Mouse (Mus musculus) retina, embryonic 14.5 days (tissue): ENCODE results near the gene Sgpp1.
"Not testable (repeated sequence)": the region's sequence is repeated elsewhere in the genome, so short reads cannot be mapped to it uniquely, and the experiment has no call there.

ENCODE experiments used
- DNase-seq: peaks from one replicate; pipeline ENCODE4 v3.0.0-alpha.2; 2015; ENCODE audit warnings: low spot score

Gene Sgpp1

DNA sequence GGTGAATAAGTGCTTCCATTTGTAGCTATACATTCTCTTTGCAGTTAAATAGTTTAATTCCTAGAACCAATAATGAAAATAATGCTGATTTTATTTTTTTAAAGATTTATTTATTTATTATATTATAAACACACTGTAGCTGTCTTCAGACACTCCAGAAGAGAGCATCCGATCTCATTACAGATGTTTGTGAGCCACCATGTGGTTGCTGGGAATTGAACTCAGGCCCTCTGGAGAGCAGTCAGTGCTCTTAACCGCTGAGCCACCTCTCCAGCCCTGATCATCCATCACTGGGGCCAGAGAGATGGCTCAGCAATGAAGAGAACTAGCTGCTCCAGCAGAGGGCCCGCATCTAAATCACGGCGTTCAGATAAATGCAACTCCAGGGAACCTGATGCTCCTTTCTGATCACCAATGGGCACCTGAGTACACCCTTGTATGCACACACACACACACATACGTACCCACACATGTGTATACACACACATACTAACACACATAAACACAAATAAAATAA, 3.5 kb downstream of the Sgpp1 start:
- DNase-seq = no peak

DNA sequence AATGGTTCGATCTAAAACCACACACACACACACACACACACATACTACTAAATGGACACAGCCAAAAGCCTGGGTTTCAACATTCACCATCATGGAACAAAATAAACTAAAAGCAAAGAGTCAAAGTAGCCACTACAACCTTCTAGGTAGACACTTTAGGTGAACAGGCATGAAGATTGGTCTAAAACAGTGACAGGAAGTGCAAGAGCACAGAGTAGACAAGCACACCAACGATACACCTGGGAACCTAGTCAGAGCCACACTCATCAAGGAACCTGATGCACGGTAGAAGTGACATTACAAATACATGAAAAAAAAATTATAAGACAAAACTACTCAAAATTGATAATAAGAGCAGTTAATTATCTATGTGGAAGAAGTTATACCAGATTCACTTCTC, 4.0 kb downstream of the Sgpp1 start:
- DNase-seq = no peak

DNA sequence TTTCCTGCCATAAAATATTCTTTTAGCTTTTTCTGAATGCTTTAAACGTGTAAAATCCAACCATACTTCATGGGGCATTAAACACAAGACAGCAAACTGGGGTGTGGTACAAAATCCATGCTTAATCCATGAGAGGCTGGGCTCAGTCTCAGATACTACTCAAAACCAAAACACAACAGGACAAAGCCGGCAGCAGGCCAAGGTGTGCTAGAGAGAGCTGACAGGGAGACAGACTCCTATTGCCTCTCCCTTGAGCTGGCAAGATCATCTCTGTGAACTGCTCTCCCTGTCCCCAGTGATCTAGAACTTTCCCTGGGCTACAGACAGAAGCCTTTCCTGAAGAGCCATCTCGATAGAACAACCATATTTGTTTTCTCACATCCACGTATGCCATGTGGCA, 5.1 kb downstream of the Sgpp1 start:
- no peak for DNase-seq

DNA sequence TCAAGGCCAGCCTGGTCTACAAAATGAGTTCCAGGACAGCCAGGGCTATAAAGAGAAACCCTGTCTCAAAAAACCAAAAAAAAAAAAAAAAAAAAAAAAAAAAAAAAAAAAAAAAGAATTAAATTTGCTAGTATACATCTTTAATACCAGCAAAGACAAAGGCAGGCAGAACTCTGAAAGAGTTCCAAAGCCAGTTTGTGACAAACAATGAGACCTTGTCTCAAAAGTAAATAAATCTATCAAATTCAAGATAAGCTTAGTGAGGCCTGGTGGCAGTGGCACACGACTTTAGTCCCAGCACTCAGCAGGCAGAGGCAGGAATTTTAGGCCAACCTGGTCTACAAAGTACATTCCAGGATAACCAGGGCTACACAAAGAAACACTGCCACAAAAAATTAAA, 5.7 kb downstream of the Sgpp1 start:
- DNase-seq = no peak

DNA sequence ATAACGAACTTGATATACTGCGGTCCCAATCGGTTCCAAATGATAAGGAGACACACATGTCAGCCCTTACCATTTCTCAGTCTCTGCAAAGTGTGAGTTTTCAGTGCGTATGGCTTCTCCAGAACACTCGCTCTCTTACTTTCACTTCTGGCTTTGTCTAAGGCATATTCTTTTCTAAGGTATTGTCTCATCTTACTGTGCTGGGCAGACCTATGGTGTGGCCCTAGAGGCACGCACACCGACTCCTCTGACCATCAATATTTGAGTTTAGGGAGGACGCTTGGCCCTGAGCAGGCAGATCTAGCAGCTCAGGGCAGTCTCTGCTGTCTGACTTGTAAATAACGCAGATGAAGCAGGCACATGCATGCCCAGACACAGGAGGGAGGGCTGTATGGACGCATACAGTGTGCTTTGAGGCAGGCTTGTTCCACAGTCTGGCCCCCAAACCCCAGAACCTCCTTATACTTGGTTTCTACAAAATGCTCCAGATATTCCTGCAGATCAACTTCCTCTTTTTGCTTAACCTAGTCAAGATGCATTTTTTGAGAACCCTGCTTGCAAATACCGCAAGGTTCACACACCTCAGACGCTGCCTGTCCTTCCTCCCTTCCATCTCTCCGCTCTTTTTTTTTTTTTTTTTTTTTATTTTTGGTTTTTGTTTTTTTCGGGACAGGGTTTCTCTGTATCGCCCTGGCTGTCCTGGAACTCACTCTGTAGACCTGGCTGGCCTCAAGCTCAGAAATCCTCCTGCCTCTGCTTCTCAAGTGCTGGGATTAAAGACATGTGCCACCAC, 8.0 kb downstream of the Sgpp1 start:
- DNase-seq = no peak

DNA sequence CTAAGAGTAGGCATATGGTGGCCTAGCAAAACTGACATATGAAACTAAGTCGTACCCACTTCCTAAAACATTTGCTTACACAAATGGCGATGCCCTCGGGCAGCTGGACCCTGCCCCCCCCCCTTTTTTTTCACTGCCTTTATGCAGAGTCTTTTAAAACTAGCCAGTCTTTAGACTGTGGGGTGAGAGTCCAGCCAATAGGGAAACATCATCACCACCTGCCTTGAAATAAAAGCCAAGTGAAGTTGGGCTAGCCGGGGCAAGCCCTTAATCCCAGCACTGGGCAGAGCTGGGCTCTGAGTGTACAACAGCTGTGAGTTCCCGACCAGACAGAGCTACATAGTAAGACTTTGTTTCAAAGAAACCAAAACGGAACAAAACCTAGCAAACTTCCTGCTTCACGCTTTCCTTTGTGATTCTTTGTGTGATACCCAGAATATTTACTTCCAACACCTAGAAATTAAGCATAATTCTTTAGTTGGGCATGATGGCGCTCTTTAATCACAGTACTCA, 9.1 kb downstream of the Sgpp1 start:
- DNase-seq = no peak

DNA sequence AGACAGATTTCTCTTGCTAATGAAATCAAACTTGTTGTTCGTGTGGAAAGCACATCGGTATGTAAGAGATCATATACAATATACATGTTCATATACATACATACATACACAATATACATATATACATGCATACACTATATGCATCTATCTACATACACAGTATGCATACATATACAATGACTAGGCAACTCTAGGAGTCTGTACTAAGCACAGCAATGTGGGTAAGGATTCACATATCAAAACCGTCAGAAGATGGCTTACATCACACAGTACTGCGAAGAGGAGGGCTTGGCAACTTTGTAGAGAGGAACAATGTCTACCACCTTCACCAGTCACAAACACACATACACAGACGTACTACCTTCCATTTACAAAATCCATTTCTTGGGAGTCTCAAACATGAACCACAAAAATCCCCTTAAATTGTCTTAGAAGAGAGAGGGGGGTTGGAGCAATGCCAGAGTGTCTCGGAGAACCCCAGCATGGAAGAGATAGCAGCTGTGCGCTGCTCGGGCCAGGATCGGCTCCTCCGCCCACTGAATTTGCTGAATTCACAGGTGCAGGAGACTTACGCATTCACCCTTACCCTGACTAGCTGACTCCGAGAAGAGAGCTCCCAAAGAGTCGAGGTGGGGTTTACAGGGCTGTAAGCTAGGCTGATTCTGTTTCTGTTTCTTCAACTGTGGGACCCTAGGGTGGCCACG, 10.8 kb downstream of the Sgpp1 start:
- no peak for DNase-seq

DNA sequence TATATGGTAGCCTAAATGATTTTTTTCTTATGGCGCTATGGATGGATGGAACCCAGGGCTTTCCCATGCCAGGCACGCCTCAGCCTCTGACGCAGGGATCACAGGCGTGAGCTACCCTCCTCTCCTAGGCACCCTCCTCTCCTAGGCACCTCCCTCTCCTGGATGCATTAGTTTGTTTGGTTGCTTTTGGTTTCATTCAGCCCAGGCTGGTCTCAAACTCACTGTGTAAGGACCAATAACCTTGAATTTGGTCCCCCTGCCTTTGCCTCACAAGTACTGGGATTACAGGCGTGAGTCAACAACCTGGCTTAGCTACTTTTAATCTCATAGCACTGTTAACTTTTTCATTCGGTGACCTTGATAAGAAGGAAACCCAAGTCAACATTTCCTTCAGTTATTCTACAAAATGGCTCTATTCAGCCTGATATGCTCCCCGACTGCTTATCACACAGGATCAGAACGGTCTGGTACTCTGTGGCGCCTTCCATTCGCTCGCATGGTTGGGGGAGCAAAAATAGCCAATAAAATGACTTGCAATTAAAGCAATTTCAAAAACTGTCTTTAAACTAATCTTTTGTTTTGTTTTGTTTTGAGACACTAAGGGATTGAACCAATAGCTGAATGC, 11.6 kb downstream of the Sgpp1 start:
- peak; percentile 10 for DNase-seq

DNA sequence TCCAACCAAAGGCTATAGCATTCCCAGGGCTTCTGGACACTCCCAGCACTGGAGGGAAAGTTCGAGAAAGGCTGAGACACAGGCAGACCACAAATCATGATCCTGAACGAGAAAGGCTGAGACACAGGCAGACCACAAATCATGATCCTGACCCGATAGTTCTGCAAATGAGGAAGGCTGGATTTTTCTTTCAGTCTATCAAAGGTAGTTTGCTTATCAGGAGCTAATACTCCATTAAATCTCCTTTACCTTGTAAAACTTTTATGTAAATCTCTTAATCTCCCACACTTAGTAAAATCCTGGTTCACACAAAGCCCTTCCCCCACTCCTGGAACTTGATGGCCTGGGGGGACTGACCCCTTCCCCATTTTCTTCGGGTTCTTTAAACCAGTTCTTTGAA, 13.6 kb downstream of the Sgpp1 start:
- DNase-seq = no peak

DNA sequence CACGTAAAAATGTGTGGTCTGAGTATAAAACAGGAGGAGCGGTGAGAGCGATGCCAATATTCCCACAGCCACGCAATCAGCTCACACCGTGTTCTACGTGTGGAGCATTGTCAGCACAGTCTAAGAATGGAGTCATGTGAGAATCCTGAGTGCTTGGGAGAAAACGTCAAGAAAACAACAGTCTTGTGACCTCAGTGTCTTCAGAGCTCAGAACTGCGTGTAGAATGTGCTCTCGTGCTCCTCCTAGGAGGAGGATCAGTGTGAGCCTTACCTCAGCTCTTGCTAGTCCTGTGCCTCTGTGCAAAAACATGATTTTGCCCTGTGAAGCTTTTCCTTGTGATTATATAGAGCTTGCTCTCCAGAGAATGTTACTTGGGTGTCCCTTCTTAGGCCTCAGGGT, 14.5 kb downstream of the Sgpp1 start:
- DNase-seq = no peak

DNA sequence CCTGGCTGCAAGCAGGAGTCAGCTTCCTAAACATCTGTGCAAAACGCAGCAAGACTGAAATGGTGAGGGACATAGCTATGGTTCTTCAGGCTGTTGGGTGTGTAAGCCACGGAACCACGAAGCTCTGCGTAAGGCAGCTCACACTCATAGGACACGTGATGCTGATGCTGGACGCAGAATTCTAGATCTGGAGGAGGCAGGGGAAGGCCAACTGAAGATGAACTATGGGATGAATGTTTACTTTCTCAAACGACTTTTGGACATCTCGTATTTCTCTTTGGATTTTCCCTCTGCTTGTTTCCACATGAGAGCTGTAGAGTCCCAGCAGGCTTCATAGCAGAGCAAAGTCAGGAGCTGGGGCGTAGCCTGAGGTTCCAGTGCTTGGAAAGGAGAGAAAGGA, 21.9 kb downstream of the Sgpp1 start:
- no peak for DNase-seq

DNA sequence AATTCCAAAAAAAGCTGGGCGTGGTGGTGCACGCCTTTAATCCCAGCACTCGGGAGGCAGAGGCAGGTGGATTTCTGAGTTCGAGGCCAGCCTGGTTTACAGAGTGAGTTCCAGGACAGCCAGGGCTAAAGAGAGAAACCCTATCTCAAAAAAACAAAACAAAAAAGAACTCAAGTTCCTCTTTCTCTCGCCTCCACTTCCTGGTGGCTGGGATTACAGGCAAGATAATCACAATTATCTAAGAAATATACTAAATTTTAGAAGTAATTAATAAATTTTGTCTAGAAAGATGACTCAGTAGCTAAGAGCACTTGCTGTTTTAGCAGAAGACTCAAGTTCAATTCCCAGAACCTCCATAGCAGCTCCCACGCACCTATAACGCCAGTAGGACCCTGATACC, 22.6 kb downstream of the Sgpp1 start:
- not testable (repeated sequence) for DNase-seq

DNA sequence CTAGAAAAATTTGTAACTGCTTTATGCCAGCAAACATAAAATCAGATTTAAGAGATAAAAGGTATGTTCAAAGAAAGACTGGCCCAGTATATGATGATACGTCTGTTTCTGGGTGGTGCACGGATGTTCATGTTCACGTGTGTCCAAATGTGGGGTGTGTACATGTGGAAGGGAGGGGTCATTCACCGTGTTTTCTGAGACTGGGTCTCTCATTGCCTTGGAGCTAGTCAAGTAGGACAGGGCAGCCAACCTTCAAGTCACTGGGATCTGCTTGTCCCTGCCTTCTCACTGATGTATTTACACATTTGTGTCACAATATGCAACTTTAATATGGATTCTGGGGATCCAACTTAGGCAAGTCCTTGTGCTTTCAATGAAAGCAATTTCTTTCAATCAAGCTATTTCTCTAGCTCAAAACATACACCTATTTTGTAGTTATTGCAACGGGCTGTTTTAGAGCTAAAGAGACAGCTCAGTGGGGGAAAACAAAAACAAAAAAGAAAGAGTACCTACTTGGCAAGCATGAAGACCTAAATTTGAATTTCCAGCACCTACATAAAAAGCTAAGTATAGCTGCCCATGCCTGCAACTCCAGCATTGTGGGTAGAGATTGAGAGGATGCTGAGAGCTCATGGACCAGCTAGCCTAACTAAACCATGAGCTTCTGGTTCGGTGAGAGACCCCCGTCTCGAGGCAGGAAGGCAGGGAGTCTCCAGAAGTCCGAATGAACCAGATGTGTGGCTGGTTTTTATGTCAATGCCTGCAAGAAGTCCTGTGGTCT, 24.7 kb downstream of the Sgpp1 start:
- no peak for DNase-seq

DNA sequence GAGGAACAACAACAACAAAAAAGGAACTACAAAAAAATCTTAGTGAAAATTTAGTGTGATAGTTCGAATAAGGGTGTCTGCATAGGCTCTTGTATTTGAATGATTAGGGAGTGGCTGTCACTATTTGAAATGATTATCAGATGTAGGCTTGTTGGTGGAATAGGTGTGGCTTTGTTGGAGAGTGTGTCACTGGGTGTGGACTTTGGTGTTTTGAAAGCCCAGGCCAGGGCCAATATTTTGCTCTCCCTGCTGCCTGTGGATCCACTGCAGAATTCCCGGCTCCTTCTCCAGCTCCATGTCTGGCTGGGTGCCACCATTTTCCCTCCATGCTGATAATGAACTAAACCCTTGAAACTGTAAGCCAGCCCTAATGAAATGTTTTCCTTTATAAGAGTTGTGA, 26.0 kb downstream of the Sgpp1 start:
- no peak for DNase-seq

DNA sequence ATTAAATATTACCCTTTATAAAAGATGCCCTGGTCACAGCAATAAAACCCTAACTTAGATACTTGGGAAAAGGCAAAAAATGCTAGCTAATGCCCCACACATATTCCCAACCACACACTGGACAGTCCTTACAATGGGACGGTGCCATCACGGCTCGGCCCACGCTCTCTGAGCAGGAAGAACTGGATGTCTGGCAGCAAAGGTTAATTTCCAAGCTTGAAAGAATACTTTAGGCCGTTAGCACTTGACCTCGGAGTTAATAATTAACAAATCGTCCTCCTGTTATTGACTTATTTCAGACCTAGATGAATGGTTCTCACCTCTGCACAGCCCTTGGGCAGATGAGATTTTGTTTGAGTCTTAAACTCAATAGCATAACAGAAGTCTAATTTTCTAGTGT, 28.9 kb downstream of the Sgpp1 start:
- no peak for DNase-seq

DNA sequence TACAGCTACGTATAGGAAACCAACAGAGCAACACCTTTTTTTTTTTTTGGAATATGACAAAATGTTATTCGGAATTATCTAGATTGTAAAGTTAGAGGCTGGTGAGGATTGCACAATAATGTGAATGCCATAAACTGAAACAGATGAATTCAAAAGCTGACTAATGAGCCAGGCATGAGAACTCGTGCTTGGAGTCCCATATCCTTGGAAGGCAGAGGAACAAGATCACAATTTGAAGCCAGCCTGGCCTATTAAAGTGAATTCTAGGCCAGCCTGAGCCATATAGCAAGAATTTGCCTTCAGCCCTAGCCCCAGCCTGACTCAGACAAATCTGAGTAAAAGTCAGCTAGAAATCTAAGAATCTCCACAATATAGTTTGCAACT, 32.8 kb downstream of the Sgpp1 start:
- no peak for DNase-seq

DNA sequence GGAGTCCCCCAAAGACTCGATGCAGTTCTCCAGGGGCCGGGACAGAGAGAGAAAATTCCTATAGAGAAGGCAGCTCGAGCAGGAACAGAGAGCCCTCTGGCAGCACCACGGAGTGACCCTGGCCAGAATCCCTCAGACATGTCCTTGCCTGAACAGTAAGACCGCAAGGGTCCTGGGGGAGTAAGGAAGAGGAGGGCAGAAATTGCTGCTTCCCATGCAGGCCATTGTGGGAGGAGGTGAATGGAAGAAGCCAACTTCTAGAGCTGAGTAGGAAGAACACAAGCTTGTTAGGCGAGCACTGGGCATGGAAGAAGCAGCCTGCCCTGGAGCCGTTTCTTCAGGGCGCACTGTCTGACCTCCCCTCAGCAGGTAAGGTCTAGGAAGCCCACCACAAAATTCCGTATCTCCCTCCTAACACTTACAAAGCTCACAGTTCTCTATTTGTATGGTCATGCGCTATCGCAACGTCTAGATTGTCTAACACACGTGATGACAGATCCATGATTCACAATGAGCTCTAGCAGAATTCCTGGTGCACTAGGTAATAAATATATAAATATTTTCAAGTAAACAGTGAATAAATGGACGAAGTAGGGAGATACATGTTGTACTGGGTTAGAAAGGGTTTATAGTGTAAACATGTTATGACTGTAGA, 33.3 kb downstream of the Sgpp1 start:
- no peak for DNase-seq

DNA sequence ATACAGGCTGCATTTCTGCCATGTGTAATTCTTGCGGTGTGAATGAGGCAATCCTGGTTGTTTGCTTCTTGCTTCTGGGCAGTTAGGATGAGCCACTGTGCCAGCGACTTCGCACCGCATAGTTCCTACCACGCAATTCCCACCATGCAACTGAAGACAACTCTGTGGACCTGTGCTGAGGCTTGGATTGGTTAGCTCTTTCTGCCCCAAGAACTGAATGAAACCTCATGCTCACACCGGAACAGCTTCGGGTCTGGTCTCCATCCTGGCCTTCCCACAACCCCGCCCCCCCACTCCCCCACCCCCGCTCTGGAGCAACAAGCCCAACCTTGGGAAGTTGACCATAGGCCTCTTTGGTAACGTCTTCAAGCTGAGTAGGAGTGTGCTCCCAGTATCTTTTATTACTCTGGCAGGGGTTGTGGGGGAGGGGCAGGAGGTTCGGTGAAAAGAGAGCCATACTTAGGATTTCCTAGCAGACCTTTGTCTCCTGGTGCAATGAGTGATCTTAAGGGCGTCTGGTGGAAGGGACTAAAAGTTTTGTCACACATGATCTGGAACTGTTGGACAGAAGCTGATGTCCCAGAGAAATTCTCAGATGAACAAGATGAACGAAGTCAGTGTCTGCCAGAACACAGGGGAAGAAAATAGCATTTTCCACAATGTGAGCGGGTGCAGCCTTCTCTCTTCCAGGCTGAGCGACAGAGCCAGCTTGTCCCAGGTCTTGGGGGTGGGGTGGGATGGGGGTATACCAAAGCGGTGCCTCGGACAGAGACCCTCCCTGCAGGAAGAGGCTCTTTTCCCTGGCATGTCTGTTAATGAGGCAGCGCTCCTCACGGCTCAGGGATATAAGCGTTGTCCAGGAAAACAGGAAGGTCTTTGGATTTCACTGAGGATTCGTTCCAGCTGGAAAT, 34.1 kb downstream of the Sgpp1 start:
- peak; percentile 30 for DNase-seq

DNA sequence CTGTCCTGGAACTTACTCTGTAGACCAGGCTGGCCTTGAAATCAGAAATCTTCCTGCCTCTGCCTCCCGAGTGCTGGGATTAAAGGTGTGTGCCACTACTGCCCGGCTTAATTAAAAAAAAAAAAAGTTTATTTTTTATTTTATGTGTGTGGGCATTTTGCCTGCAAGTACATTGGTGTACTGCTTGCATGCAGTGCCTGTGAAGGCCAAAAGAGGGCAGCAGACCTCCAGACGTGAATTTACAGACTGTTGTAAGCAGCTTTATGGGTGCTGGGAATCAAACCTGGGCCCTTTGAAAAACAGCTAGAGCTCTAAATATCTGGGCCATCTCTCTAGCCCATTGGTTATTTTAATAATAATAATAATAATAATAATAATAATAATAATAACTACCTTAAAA, 36.8 kb downstream of the Sgpp1 start:
- no peak for DNase-seq

DNA sequence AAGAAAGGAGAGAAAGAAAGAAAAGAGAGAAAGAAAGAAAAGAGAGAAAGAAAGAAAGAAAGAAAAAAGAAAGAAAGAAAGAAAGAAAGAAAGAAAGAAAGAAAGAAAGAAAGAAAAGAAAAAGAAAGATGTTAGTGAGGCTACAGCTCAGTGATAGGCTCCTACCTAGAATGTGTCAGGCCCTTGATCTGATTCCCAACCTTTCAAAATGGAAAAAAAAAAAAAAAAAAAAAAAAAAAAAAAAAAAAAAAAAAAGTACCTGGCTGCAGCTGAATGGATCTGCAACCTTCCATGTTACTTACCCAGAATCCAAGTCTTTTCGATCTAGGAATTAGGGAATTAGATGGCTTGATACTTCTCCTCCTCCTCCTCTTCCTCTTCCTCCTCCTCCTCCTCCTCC, 39.7 kb downstream of the Sgpp1 start:
- DNase-seq = not testable (repeated sequence)

DNA sequence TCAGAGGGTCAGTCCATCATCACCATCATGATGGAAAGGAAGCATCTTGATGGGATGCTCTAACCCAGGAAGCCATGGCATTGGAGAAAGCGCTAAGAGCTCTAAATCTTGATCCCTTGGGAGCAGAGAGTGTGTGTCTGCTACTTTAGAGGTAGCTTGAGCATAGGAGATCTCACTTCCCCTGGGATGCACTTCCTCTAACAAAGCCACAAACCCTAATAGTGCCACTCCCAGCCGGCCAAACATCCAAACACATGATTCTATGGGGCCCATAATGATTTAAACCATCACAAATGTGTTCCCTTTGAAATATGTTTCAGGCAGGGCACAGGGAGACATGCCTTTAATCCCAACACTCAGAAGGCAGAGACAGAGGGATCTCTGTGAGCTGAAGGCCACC, 46.5 kb downstream of the Sgpp1 start:
- DNase-seq = no peak
